Mouse (Mus musculus): ENCODE results near the gene Pex6. TPM values are rescaled to one million over a fixed set of nuclear protein-coding genes. Genes with fewer than 3 reads are reported as not detected.

Gene Pex6
- polyA plus RNA-seq, 1 experiment from 2014 or later: 10.4 TPM

DNA sequence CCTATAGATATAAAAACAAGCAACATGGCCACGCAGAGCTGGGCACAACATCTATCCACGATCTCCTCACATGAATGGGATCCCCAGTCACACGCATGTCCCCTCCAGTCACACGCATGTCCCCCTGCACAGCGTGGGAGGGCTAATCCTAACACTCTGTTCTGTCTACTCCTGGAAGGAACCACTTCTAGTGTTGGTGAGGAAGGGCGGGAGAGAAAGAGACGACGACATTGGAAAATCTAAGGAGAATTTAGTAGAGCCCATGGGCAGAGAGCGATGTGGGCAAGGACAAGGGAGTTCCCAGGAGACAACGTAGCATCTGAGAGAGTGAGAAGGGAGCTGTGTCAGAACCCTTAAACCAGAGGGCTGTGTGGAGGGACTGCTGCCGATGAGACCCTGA is 59.3 kb downstream of the Pex6 start:
- ATAC-seq: no peak
- H3K9me3 ChIP-seq (ENCODE audit: control insufficient read depth): no peaks in the 10 kb centered on the region
- no peak for TF ChIP-seq CTCF (IDR thresholded peaks at IDR 0.05; ENCODE audit: low read depth)
- WGBS: 92% methylated on average over 11 of the region's 11 CpGs
- peaks cover 15% of the 10 kb centered on the region for H3K36me3 ChIP-seq (ENCODE audit: control insufficient read depth, insufficient read depth)
- no peak overlapping the region for H3K9ac ChIP-seq (ENCODE audit: low read depth, low read length)
- no peak overlapping the region for H3K4me3 ChIP-seq (ENCODE audit: low read depth, low read length)
- H3K4me2 ChIP-seq (replicated peaks; ENCODE audit: low read depth): no peak overlapping the region
- H3K27ac ChIP-seq (ENCODE audit: low read depth, low read length): no peak overlapping the region
- H3K4me1 ChIP-seq (replicated peaks; ENCODE audit: control insufficient read depth, insufficient read depth, low read length): no peaks in the 10 kb centered on the region
- no peaks in the 10 kb centered on the region for H3K27me3 ChIP-seq (replicated peaks; ENCODE audit: control insufficient read depth, insufficient read depth, low read length)

DNA sequence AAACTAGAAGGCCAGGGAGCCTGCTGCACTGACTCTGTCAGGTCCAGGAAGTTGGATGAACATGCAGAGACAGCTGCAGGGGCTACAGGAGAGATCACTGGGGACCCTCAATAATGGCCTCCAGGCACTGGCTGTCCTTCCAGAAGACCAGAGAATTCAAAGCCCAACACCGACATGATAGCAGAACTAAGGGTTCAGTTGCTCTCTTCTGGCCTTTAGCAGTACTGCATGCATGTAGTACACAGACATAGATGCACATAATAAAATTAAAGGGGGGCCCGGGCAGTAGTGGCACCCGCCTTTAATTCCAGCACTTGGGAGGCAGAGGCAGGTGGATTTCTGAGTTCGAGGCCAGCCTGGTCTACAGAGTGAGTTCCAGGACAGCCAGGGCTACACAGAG is 59.8 kb downstream of the Pex6 start:
- H3K4me2 ChIP-seq (replicated peaks; ENCODE audit: low read depth): no peak overlapping the region
- no peaks in the 10 kb centered on the region for H3K4me1 ChIP-seq (replicated peaks; ENCODE audit: control insufficient read depth, insufficient read depth, low read length)
- no peaks in the 10 kb centered on the region for H3K9me3 ChIP-seq (ENCODE audit: control insufficient read depth)
- TF ChIP-seq CTCF (IDR thresholded peaks at IDR 0.05; ENCODE audit: low read depth): peak; percentile 42
- 87% methylated on average over 4 of the region's 4 CpGs for WGBS
- H3K27me3 ChIP-seq (replicated peaks; ENCODE audit: control insufficient read depth, insufficient read depth, low read length): no peaks in the 10 kb centered on the region
- H3K27ac ChIP-seq (ENCODE audit: low read depth, low read length): no peak overlapping the region
- no peak overlapping the region for H3K4me3 ChIP-seq (ENCODE audit: low read depth, low read length)
- ATAC-seq: no peak
- peaks cover 20% of the 10 kb centered on the region for H3K36me3 ChIP-seq (ENCODE audit: control insufficient read depth, insufficient read depth)
- H3K9ac ChIP-seq (ENCODE audit: low read depth, low read length): no peak overlapping the region

DNA sequence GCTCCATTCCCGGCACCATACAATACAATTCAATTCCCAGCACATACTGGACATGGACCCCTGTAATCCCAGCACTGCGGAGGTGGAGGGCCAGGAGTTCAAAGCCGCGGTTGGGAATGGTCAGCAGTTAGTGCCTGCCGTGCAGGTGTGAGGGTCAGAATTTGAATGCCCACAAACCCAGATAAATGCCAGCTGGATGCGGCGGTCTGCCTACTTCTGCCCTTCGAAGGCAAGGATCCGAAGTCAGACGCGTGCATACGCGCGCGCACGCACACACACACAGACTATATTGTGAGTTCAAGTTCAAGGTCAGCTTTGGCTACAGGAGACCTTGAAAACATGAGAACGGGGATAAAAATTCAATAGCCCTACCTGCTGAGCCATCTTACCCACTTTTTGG is 60.4 kb downstream of the Pex6 start:
- Histone ChIP-seq H3K9me3 (ENCODE audit: control insufficient read depth) (no peaks in the 10 kb centered on the region), H3K27ac (ENCODE audit: low read depth, low read length) (no peak overlapping the region), H3K27me3 (replicated peaks; ENCODE audit: control insufficient read depth, insufficient read depth, low read length) (no peaks in the 10 kb centered on the region), H3K36me3 (ENCODE audit: control insufficient read depth, insufficient read depth) (peaks cover 25% of the 10 kb centered on the region), H3K4me2 (replicated peaks; ENCODE audit: low read depth) (peak overlapping the region; percentile 94), H3K9ac (ENCODE audit: low read depth, low read length) (no peak overlapping the region), H3K4me3 (ENCODE audit: low read depth, low read length) (peak overlapping the region; percentile 85; the same call in 1 of the 2 replicates), H3K4me1 (replicated peaks; ENCODE audit: control insufficient read depth, insufficient read depth, low read length) (no peaks in the 10 kb centered on the region)
- TF ChIP-seq CTCF (IDR thresholded peaks at IDR 0.05; ENCODE audit: low read depth): no peak
- ATAC-seq: no peak
- 66% methylated on average over 17 of the region's 17 CpGs for WGBS

DNA sequence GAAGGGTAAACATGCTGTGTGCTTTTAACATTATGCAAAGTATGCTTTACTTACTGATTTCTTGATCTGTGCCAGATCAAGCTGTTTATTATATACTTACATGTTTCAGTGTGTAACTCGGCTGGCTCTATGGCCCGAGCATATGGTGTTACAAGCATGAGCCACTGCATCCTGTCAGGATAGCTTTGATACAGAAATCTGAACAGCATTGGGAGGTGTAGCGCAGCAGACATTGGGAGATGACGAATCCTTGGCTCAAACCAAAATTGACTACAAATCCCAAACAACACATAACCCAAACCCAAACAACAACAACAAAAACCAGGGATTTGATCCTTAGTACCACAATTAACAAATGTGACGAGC is 60.8 kb downstream of the Pex6 start:
- Histone ChIP-seq H3K27me3 (replicated peaks; ENCODE audit: control insufficient read depth, insufficient read depth, low read length) (no peaks in the 10 kb centered on the region), H3K4me3 (ENCODE audit: low read depth, low read length) (peak overlapping the region; percentile 85), H3K9ac (ENCODE audit: low read depth, low read length) (peak overlapping the region; percentile 76; the same call in 1 of the 2 replicates), H3K36me3 (ENCODE audit: control insufficient read depth, insufficient read depth) (peaks cover 27% of the 10 kb centered on the region), H3K4me2 (replicated peaks; ENCODE audit: low read depth) (peak overlapping the region; percentile 94), H3K9me3 (ENCODE audit: control insufficient read depth) (no peaks in the 10 kb centered on the region), H3K4me1 (replicated peaks; ENCODE audit: control insufficient read depth, insufficient read depth, low read length) (no peaks in the 10 kb centered on the region), H3K27ac (ENCODE audit: low read depth, low read length) (0 out of 2 replicates have a peak overlapping the region, but pooled peaks have one; percentile 16)
- no peak for ATAC-seq
- no peak for TF ChIP-seq CTCF (IDR thresholded peaks at IDR 0.05; ENCODE audit: low read depth)
- 3% methylated on average over 5 of the region's 5 CpGs for WGBS

DNA sequence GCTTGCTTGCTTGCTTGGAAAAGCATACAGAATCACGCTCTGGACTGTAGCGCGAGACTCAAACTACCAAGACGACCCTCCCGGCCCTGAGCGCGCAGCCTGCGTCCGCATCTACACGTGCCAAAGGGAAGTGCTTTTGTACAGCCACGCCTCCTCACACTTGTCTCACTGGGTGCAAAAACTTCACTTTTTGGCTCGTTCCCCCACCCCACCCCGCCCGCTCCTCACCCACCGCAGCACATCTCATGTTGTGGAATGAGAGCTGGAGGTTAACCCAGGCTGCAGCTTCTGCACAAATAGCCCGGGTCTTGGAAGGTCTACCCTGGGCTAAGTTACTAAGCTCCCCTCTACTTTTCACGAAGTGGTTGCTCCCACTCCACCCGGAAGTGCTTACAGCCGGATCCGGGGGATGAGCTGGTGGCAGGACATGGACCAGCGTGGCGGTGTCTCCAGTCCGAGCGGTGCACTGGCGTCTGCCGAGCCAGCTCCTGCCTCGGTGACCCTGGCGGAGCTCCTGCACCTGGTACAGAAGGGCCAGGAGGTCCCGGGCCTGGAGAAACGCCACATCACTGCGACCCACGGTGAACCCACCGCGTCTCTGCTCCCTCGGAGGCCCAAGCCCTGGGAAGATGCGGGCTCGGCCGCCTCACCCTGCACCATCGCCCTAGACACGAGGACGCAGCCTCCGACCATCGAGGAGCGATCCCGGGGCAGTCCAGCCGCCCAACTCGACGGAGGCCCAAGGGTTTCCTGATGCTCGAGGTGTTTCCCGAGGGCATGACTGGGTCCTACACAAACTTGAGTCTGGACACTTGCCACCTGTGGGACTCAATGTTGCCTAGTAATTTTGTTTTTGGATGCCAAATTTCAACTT is 61.4 kb downstream of the Pex6 start, which contains the start of gene 2310039H08Rik:
TSS of gene 2310039H08Rik (plus strand) at position 232 of the 874 bp plus-strand sequence.
- H3K9me3 ChIP-seq (ENCODE audit: control insufficient read depth): no peaks in the 10 kb centered on the region
- peak within 1 kb of the TSS; percentile 76 for H3K9ac ChIP-seq (ENCODE audit: low read depth, low read length)
- H3K27me3 ChIP-seq (replicated peaks; ENCODE audit: control insufficient read depth, insufficient read depth, low read length): no peaks in the 10 kb centered on the region
- peak within 1 kb of the TSS; percentile 85 for H3K4me3 ChIP-seq (ENCODE audit: low read depth, low read length)
- WGBS: 0% methylated on average over 50 of the region's 50 CpGs
- no peak for TF ChIP-seq CTCF (IDR thresholded peaks at IDR 0.05; ENCODE audit: low read depth)
- H3K36me3 ChIP-seq (ENCODE audit: control insufficient read depth, insufficient read depth): peaks cover 33% of the 10 kb centered on the region
- no peaks in the 10 kb centered on the region for H3K4me1 ChIP-seq (replicated peaks; ENCODE audit: control insufficient read depth, insufficient read depth, low read length)
- peak within 1 kb of the TSS; percentile 87 for H3K27ac ChIP-seq (ENCODE audit: low read depth, low read length)
- peak within 1 kb of the TSS; percentile 94 for H3K4me2 ChIP-seq (replicated peaks; ENCODE audit: low read depth)
- ATAC-seq: peak; percentile 79

DNA sequence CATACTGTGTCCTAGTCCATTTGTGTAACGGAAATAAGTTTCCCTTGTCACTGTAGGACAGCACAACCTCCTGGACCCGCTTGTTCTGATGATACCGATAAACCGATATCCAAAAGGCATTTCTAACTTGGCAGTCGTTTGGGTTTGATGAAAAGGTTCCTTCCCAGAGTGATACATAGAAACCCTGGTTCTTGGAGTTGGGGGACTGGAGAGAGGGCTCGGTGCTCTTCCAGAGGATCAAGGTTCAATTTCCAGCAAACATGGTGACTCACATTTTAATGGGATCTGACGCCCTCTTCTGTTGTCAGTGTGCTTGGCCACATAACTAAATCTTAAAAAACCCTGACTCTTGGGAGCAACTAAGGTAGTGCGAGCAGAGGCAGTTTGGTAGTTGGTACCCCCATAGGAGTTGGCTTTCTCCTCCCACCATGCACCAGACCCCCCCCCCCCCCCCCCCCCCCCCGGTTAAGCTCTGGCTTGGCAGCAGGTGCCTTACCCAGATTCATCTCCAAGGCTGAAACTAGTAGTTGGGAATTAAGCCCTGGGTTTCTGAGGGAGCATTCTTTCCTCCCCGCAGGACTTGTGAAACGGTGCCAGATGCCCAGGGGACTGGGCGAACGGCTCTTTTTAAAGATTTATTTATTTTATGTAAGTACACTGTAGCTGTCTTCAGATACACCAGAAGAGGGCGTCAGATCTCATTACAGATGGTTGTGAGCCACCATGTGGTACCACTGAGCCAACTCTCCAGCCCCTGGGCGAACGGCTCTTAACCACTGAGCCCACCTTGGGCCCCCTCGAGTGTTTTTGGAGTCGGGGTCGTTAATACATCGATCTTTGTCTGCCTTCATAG is 62.2 kb downstream of the Pex6 start:
- no peaks in the 10 kb centered on the region for H3K27me3 ChIP-seq (replicated peaks; ENCODE audit: control insufficient read depth, insufficient read depth, low read length)
- peak overlapping the region; percentile 87 for H3K27ac ChIP-seq (ENCODE audit: low read depth, low read length)
- H3K4me2 ChIP-seq (replicated peaks; ENCODE audit: low read depth): peak overlapping the region; percentile 94
- ATAC-seq: peak; percentile 31
- H3K9ac ChIP-seq (ENCODE audit: low read depth, low read length): peak overlapping the region; percentile 76
- H3K4me1 ChIP-seq (replicated peaks; ENCODE audit: control insufficient read depth, insufficient read depth, low read length): no peaks in the 10 kb centered on the region
- H3K4me3 ChIP-seq (ENCODE audit: low read depth, low read length): peak overlapping the region; percentile 85
- H3K36me3 ChIP-seq (ENCODE audit: control insufficient read depth, insufficient read depth): peaks cover 42% of the 10 kb centered on the region
- no peaks in the 10 kb centered on the region for H3K9me3 ChIP-seq (ENCODE audit: control insufficient read depth)
- WGBS: 8% methylated on average over 19 of the region's 20 CpGs
- peak; percentile 54 for TF ChIP-seq CTCF (IDR thresholded peaks at IDR 0.05; ENCODE audit: low read depth)

All from intestine, postnatal 0 days (tissue).